Mouse (Mus musculus): ENCODE results near the gene Cyfip1. TPM values are rescaled to one million over a fixed set of nuclear protein-coding genes. Genes with fewer than 3 reads are reported as not detected.
A peak's percentile ranks its signal among the peaks of the same experiment; 100 is the strongest.

The Cyfip1 gene
- total RNA-seq (2017): 93.0 to 117 TPM (median 105 TPM) in 3 replicates

- ATAC-seq (replicated peaks; ENCODE audit: insufficient number of reproducible peaks, low FRiP score, low TSS enrichment, poor library complexity, severe bottlenecking): no peak
These were observed at the start of gene Cyfip1 for GRCm38 (mm10) chr7:55841445-55841844. TSS of gene Cyfip1 (plus strand) at chr7:55841745.

GRCm38 (mm10) chr7:55792280-55792679 lies 49.3 kb upstream of the Cyfip1 start:
- no peak for ATAC-seq (replicated peaks; ENCODE audit: insufficient number of reproducible peaks, low FRiP score, low TSS enrichment, poor library complexity, severe bottlenecking)

- ATAC-seq (replicated peaks; ENCODE audit: insufficient number of reproducible peaks, low FRiP score, low TSS enrichment, poor library complexity, severe bottlenecking): no peak
These were observed 48.2 kb upstream of the Cyfip1 start for GRCm38 (mm10) chr7:55793236-55793951.

- ATAC-seq (replicated peaks; ENCODE audit: insufficient number of reproducible peaks, low FRiP score, low TSS enrichment, poor library complexity, severe bottlenecking): peak; percentile 98
These were observed 47.5 kb upstream of the Cyfip1 start, which contains the start of gene Tubgcp5 for GRCm38 (mm10) chr7:55793952-55794603. TSS of gene Tubgcp5 (plus strand) at chr7:55794154.

GRCm38 (mm10) chr7:55799981-55800380 lies 41.6 kb upstream of the Cyfip1 start:
- ATAC-seq (replicated peaks; ENCODE audit: insufficient number of reproducible peaks, low FRiP score, low TSS enrichment, poor library complexity, severe bottlenecking): no peak

- ATAC-seq (replicated peaks; ENCODE audit: insufficient number of reproducible peaks, low FRiP score, low TSS enrichment, poor library complexity, severe bottlenecking): no peak
These were observed 31.6 kb upstream of the Cyfip1 start for GRCm38 (mm10) chr7:55809967-55810366.

- no peak for ATAC-seq (replicated peaks; ENCODE audit: insufficient number of reproducible peaks, low FRiP score, low TSS enrichment, poor library complexity, severe bottlenecking)
These were observed 17.1 kb upstream of the Cyfip1 start for GRCm38 (mm10) chr7:55824468-55824867.

GRCm38 (mm10) chr7:55827551-55827950 lies 14.0 kb upstream of the Cyfip1 start:
- ATAC-seq (replicated peaks; ENCODE audit: insufficient number of reproducible peaks, low FRiP score, low TSS enrichment, poor library complexity, severe bottlenecking): no peak

GRCm38 (mm10) chr7:55836877-55837276 lies 4.7 kb upstream of the Cyfip1 start:
- ATAC-seq (replicated peaks; ENCODE audit: insufficient number of reproducible peaks, low FRiP score, low TSS enrichment, poor library complexity, severe bottlenecking): no peak

GRCm38 (mm10) chr7:55841977-55842503 lies 495 bp downstream of the Cyfip1 start:
- peak; percentile 66 for ATAC-seq (replicated peaks; ENCODE audit: insufficient number of reproducible peaks, low FRiP score, low TSS enrichment, poor library complexity, severe bottlenecking)

- no peak for ATAC-seq (replicated peaks; ENCODE audit: insufficient number of reproducible peaks, low FRiP score, low TSS enrichment, poor library complexity, severe bottlenecking)
These were observed 1.1 kb downstream of the Cyfip1 start for GRCm38 (mm10) chr7:55842504-55843152.

- ATAC-seq (replicated peaks; ENCODE audit: insufficient number of reproducible peaks, low FRiP score, low TSS enrichment, poor library complexity, severe bottlenecking): no peak
These were observed 5.2 kb downstream of the Cyfip1 start for GRCm38 (mm10) chr7:55846606-55847312.

GRCm38 (mm10) chr7:55849948-55850571 lies 8.5 kb downstream of the Cyfip1 start:
- ATAC-seq (replicated peaks; ENCODE audit: insufficient number of reproducible peaks, low FRiP score, low TSS enrichment, poor library complexity, severe bottlenecking): no peak

- ATAC-seq (replicated peaks; ENCODE audit: insufficient number of reproducible peaks, low FRiP score, low TSS enrichment, poor library complexity, severe bottlenecking): peak; percentile 65
These were observed 11.2 kb downstream of the Cyfip1 start for GRCm38 (mm10) chr7:55852787-55853186.

GRCm38 (mm10) chr7:55855597-55855996 lies 14.1 kb downstream of the Cyfip1 start:
- ATAC-seq (replicated peaks; ENCODE audit: insufficient number of reproducible peaks, low FRiP score, low TSS enrichment, poor library complexity, severe bottlenecking): peak; percentile 72

GRCm38 (mm10) chr7:55856741-55857140 lies 15.2 kb downstream of the Cyfip1 start:
- no peak for ATAC-seq (replicated peaks; ENCODE audit: insufficient number of reproducible peaks, low FRiP score, low TSS enrichment, poor library complexity, severe bottlenecking)

- ATAC-seq (replicated peaks; ENCODE audit: insufficient number of reproducible peaks, low FRiP score, low TSS enrichment, poor library complexity, severe bottlenecking): peak; percentile 48
These were observed 16.2 kb downstream of the Cyfip1 start for GRCm38 (mm10) chr7:55857729-55858128.

GRCm38 (mm10) chr7:55858836-55859517 lies 17.4 kb downstream of the Cyfip1 start:
- ATAC-seq (replicated peaks; ENCODE audit: insufficient number of reproducible peaks, low FRiP score, low TSS enrichment, poor library complexity, severe bottlenecking): no peak
